Mouse (Mus musculus): Measurements from ENCODE around the gene Vwc2. TPM values are rescaled to one million over a fixed set of nuclear protein-coding genes. Genes with fewer than 3 reads are reported as not detected.
A peak's percentile ranks its signal among the peaks of the same experiment; 100 is the strongest.

Gene Vwc2
- total and polyA plus RNA-seq, 2 experiments from 2014 or later, result 9.3 to 20.0 TPM

DNA sequence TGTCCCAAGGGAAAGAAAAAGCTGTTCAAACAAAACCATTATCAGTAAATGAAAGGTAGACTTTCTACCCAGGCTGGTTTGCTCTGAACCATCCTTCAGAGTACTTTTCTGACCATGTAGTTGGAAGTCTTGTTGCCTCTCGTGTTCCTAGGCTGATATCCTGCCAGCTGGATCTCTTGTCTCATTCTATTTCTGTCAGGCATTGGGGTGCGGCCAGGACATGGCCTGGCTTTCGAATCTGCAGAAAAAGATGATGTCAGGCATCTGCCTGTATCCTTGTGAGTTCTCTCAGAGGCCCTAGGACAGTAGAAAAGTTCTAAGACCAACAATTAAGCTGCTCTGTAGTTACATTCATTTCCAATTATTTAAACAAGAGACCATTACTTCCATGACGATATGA lies 8.8 kb downstream of the Vwc2 start:
- ATAC-seq (no peak), DNase-seq (ENCODE audit: low spot score) (peak; percentile 29)
- TF ChIP-seq CTCF (IDR thresholded peaks at IDR 0.05; ENCODE audit: low read depth), result no peak
- Histone ChIP-seq H3K27me3 (ENCODE audit: insufficient read depth, low read length) (no peaks in the 10 kb centered on the region), H3K27ac (no peak overlapping the region), H3K36me3 (ENCODE audit: insufficient read depth, low read length) (no peaks in the 10 kb centered on the region), H3K9me3 (ENCODE audit: low read length) (no peaks in the 10 kb centered on the region), H3K9ac (replicated peaks; ENCODE audit: low read length) (no peak overlapping the region), H3K4me2 (ENCODE audit: low read depth, low read length) (no peak overlapping the region), H3K4me1 (ENCODE audit: insufficient read depth, low read length) (no peaks in the 10 kb centered on the region), H3K4me3 (ENCODE audit: low read length) (no peak overlapping the region)
- WGBS, result 59% methylated on average over 4 of the region's 4 CpGs

DNA sequence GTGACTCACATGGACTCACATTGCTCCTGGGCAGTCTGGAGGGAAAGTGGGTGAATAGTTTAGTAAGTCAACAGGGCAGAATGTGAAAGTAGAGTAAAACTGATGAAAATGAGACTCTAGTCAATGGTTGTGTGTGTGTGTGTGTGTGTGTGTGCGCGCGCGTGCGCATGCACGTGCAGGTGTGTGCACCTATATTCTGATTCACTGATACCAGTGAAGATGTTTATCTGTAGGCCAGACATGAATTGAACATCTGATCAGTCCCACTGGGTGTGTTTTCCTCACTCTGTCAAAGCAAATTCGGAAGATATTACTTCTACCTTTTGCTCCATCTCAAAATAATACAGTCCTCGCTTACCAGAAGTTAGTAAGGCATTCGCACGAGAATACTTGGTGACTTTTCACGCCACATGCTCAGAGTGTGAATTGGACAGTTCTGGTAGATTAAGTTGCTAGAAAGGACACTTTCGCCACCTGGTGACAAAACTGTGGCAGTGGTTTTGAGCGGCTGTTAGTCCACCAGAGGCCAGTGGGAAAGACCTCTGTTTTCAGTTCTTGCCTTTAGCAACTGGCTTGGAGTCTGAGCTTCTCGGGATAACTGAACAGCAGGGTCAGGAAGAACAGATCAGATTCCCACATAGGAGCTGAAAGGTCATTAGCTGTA lies 17.5 kb downstream of the Vwc2 start:
- DNase-seq (ENCODE audit: low spot score) (peak; percentile 86), ATAC-seq (peak; percentile 82)
- WGBS, result 53% methylated on average over 14 of the region's 14 CpGs
- Histone ChIP-seq H3K36me3 (ENCODE audit: insufficient read depth, low read length) (no peaks in the 10 kb centered on the region), H3K9me3 (ENCODE audit: low read length) (no peaks in the 10 kb centered on the region), H3K4me2 (ENCODE audit: low read depth, low read length) (no peak overlapping the region), H3K4me1 (ENCODE audit: insufficient read depth, low read length) (no peaks in the 10 kb centered on the region), H3K9ac (replicated peaks; ENCODE audit: low read length) (no peak overlapping the region), H3K27me3 (ENCODE audit: insufficient read depth, low read length) (no peaks in the 10 kb centered on the region), H3K4me3 (ENCODE audit: low read length) (no peak overlapping the region), H3K27ac (no peak overlapping the region)
- TF ChIP-seq CTCF (IDR thresholded peaks at IDR 0.05; ENCODE audit: low read depth), result peak; percentile 89

DNA sequence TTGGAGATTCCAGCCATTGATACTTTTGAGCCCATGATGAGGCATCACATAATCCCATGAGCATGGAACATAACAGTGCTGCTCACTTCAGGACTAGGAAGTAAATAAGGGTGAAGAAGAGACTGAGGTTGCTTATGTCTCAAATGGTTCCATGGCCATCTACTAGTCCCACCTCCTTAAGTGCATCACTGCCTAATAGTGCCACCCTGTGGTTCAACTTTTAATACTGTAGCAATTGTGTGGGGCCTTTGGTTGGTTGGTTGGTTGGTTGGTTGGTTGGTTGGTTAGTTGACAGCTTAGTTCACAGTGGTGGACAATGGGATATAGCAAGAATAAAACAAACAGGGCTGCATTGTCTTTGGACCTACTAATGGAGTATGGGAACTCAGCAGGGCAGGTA lies 26.6 kb downstream of the Vwc2 start:
- ATAC-seq, result no peak
- Histone ChIP-seq H3K27me3 (ENCODE audit: insufficient read depth, low read length) (no peaks in the 10 kb centered on the region), H3K4me1 (ENCODE audit: insufficient read depth, low read length) (no peaks in the 10 kb centered on the region), H3K27ac (no peak overlapping the region), H3K9ac (replicated peaks; ENCODE audit: low read length) (no peak overlapping the region), H3K36me3 (ENCODE audit: insufficient read depth, low read length) (no peaks in the 10 kb centered on the region), H3K4me2 (ENCODE audit: low read depth, low read length) (no peak overlapping the region), H3K4me3 (ENCODE audit: low read length) (no peak overlapping the region), H3K9me3 (ENCODE audit: low read length) (no peaks in the 10 kb centered on the region)
- TF ChIP-seq CTCF (IDR thresholded peaks at IDR 0.05; ENCODE audit: low read depth), result no peak
- DNase-seq (ENCODE audit: low spot score), result no peak

DNA sequence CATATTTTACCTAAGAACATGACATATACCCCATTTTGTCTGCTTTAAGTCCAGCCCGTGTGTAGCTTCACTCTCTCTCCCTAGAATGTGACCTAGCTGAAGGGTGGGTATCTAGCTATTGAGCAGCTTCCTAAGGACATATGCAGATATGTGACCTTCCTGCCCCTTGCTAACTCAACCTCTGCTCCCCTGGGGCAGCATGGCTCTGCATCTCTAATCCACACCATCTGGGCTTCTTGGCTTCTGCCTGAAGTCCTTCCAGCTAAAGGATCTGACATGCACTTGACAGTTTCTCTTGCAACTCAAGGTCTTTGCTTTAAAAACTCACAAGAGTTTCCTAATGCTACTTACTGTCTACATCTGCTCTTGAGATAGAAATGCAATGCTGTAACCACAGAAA lies 38.7 kb downstream of the Vwc2 start:
- Histone ChIP-seq H3K27ac (no peak overlapping the region), H3K9ac (replicated peaks; ENCODE audit: low read length) (no peak overlapping the region), H3K4me1 (ENCODE audit: insufficient read depth, low read length) (no peaks in the 10 kb centered on the region), H3K36me3 (ENCODE audit: insufficient read depth, low read length) (no peaks in the 10 kb centered on the region), H3K9me3 (ENCODE audit: low read length) (peaks cover 3% of the 10 kb centered on the region; the same call in 1 of the 2 replicates), H3K4me2 (ENCODE audit: low read depth, low read length) (no peak overlapping the region), H3K27me3 (ENCODE audit: insufficient read depth, low read length) (no peaks in the 10 kb centered on the region), H3K4me3 (ENCODE audit: low read length) (no peak overlapping the region)
- TF ChIP-seq CTCF (IDR thresholded peaks at IDR 0.05; ENCODE audit: low read depth), result no peak
- 32% methylated on average over 1 of the region's 1 CpGs for WGBS
- ATAC-seq (0 out of 2 replicates have a peak, but pooled peaks have one; percentile 29), DNase-seq (ENCODE audit: low spot score) (peak; percentile 43)

DNA sequence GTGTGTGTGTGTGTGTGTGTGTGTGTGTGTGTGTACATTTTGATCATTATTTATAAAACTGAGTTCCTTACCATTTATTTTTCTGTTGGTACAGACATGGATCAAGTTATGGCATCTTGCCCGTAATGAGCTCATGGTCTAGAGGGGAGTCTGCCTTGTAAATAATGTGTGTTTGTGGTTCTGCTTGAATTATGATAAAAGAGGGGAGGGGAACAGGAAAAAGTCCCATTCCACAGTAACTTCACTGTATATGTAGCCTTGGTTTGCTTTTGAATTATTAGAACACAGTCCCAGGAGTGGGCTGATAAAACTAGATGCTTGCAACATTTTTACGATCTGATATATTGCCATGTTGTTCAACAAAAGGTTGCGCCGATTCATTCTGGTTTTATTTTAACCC lies 57.4 kb downstream of the Vwc2 start:
- DNase-seq (ENCODE audit: low spot score) (no peak), ATAC-seq (no peak)
- Histone ChIP-seq H3K36me3 (ENCODE audit: insufficient read depth, low read length) (no peaks in the 10 kb centered on the region), H3K4me3 (ENCODE audit: low read length) (no peak overlapping the region), H3K4me1 (ENCODE audit: insufficient read depth, low read length) (no peaks in the 10 kb centered on the region), H3K4me2 (ENCODE audit: low read depth, low read length) (no peak overlapping the region), H3K27me3 (ENCODE audit: insufficient read depth, low read length) (no peaks in the 10 kb centered on the region), H3K9me3 (ENCODE audit: low read length) (no peaks in the 10 kb centered on the region), H3K27ac (no peak overlapping the region), H3K9ac (replicated peaks; ENCODE audit: low read length) (no peak overlapping the region)
- WGBS, result 91% methylated on average over 4 of the region's 4 CpGs
- TF ChIP-seq CTCF (IDR thresholded peaks at IDR 0.05; ENCODE audit: low read depth), result no peak

DNA sequence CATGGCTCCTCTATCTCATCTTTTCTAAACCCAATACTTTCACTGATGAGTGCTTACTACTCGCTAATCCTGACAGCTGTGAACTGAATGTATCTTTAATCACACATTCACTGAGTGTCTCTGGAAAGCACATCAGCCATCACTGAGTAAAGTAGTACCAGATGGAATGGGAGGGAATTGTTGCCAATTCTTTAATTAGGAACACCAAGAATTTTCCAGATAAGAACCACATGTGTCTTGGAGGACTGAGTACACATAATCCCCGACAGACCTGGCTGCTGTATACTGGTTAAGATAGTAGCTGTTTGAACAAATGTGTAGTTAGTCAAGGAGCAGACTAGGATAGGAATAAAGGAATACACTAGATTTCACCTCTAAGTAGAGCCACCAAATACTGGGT lies 61.2 kb downstream of the Vwc2 start:
- Histone ChIP-seq H3K36me3 (ENCODE audit: insufficient read depth, low read length) (no peaks in the 10 kb centered on the region), H3K27me3 (ENCODE audit: insufficient read depth, low read length) (no peaks in the 10 kb centered on the region), H3K4me1 (ENCODE audit: insufficient read depth, low read length) (no peaks in the 10 kb centered on the region), H3K9me3 (ENCODE audit: low read length) (no peaks in the 10 kb centered on the region), H3K27ac (no peak overlapping the region), H3K4me3 (ENCODE audit: low read length) (no peak overlapping the region), H3K4me2 (ENCODE audit: low read depth, low read length) (no peak overlapping the region), H3K9ac (replicated peaks; ENCODE audit: low read length) (no peak overlapping the region)
- 72% methylated on average over 2 of the region's 2 CpGs for WGBS
- DNase-seq (ENCODE audit: low spot score) (no peak), ATAC-seq (no peak)
- TF ChIP-seq CTCF (IDR thresholded peaks at IDR 0.05; ENCODE audit: low read depth), result no peak

DNA sequence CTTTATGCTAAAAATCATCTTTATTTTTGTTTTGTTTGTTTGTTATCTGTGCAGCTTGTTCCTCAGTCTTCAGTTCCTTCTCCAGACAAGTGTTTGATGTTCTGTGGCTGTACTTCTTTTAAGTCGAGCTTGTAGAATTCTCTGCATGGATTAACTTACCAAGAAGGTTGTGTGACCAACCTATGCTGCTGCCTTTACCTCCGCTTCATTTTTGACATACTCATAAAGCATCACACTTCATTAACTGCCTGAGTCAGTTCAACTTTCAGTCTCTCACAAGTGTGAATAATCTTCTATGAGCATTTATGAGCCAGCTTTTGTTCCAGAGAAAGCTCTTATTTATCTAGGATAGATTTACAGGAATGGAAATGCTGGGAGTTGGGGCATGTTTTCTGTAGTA lies 68.7 kb downstream of the Vwc2 start:
- H3K4me3 ChIP-seq (ENCODE audit: low read length), result no peak overlapping the region
- H3K27me3 ChIP-seq (ENCODE audit: insufficient read depth, low read length), result no peaks in the 10 kb centered on the region
- no peaks in the 10 kb centered on the region for H3K36me3 ChIP-seq (ENCODE audit: insufficient read depth, low read length)
- ATAC-seq (no peak), DNase-seq (ENCODE audit: low spot score) (no peak)
- H3K9ac ChIP-seq (replicated peaks; ENCODE audit: low read length), result no peak overlapping the region
- H3K27ac ChIP-seq, result no peak overlapping the region
- H3K4me1 ChIP-seq (ENCODE audit: insufficient read depth, low read length), result no peaks in the 10 kb centered on the region
- H3K4me2 ChIP-seq (ENCODE audit: low read depth, low read length), result no peak overlapping the region
- TF ChIP-seq CTCF (IDR thresholded peaks at IDR 0.05; ENCODE audit: low read depth), result no peak
- 78% methylated on average over 2 of the region's 2 CpGs for WGBS
- no peaks in the 10 kb centered on the region for H3K9me3 ChIP-seq (ENCODE audit: low read length)
